Mouse (Mus musculus) liver, postnatal 0 days (tissue): Measurements from ENCODE around the gene Clcf1. TPM values are rescaled to one million over a fixed set of nuclear protein-coding genes. Genes with fewer than 3 reads are reported as not detected.

Source experiments
- ATAC-seq: fragments of 200-750 bp; cut with Nextera tagmentation; 2 replicates; pipeline ENCODE4 v1.8.0; 2017; ENCODE audit warnings: mild to moderate bottlenecking, moderate library complexity
- DNase-seq: peaks from one replicate; pipeline ENCODE4 v3.0.0-alpha.2; 2016
- H3K27ac ChIP-seq: fragments of 300-500 bp; sonication (generic); 2 replicates; pipeline ENCODE4 v1.5.1; 2014; ENCODE audit warnings: antibody characterized with exemption, moderate library complexity, mild to moderate bottlenecking, low read depth
- H3K27me3 ChIP-seq: fragments of 300-500 bp; sonication (generic); 2 replicates; pipeline ENCODE4 v1.6.1; 2014; ENCODE audit warnings: low read length, control low read depth, mixed read lengths; ENCODE audit not compliant: insufficient read depth
- H3K36me3 ChIP-seq: fragments of 300-500 bp; sonication (generic); replicated peaks from 2 replicates; pipeline ENCODE4 v1.6.1; 2014; ENCODE audit warnings: mild to moderate bottlenecking, control low read depth, low read length, moderate library complexity, mixed read lengths; ENCODE audit not compliant: insufficient read depth
- H3K4me1 ChIP-seq: fragments of 300-500 bp; sonication (generic); 2 replicates; pipeline ENCODE4 v1.6.1; 2014; ENCODE audit warnings: antibody characterized with exemption, mild to moderate bottlenecking, control low read depth; ENCODE audit not compliant: insufficient read depth
- H3K4me2 ChIP-seq: fragments of 300-500 bp; sonication (generic); 2 replicates; pipeline ENCODE4 v1.6.1; 2014; ENCODE audit warnings: low read depth, mild to moderate bottlenecking, low read length, moderate library complexity, mixed read lengths
- H3K4me3 ChIP-seq: fragments of 300-500 bp; sonication (generic); 2 replicates; pipeline ENCODE4 v1.5.1; 2014; ENCODE audit warnings: low read depth, low read length
- H3K9ac ChIP-seq: fragments of 300-500 bp; sonication (generic); replicated peaks from 2 replicates; pipeline ENCODE4 v1.6.1; 2014; ENCODE audit warnings: mild to moderate bottlenecking, moderate library complexity
- H3K9me3 ChIP-seq: fragments of 300-500 bp; sonication (generic); 2 replicates; pipeline ENCODE4 v1.6.1; 2016; ENCODE audit warnings: mild to moderate bottlenecking, control low read depth, low read length, mixed read lengths
- CTCF ChIP-seq: sonication (generic); IDR thresholded peaks from 2 replicates; pipeline ENCODE4 v1.5.1; 2016; ENCODE audit warnings: antibody characterized with exemption, low read depth
- EP300 ChIP-seq: IDR thresholded peaks from 2 replicates; pipeline ENCODE4 v1.6.1; 2016; ENCODE audit warnings: antibody characterized with exemption, low read depth, mild to moderate bottlenecking
- WGBS: fragments of 180-500 bp; shearing (Covaris S2); extraction: QIAGEN DNeasy Blood & Tissue Kit; methylation state at CpG from one replicate; pipeline ENCODE4 v1.1.7; 2014; ENCODE audit not compliant: insufficient replicate concordance; 5-methylcytosine and 5-hydroxymethylcytosine counted together
- microRNA-seq: library from miRNA; unstranded; fragments of <30 nt; microRNA quantifications from one replicate; pipeline ENCODE4, GENCODE M21; 2016
- polyA plus RNA-seq: library from polyadenylated mRNA; unstranded; fragments of >200 nt; fragmentation: Nextera tagmentation; extraction: Ambion mirVana; gene quantifications from 2 replicates; pipeline ENCODE4 v1.2.1, GENCODE M21; 2015

The Clcf1 gene
- polyA plus RNA-seq, 1 experiment from 2014 or later, result 1.1 TPM

GRCm38 (mm10) chr19:4263702-4264101, 49.7 kb downstream of the Clcf1 start:
- Histone ChIP-seq H3K27ac (no peak overlapping the region), H3K36me3 (no peaks in the 10 kb centered on the region), H3K4me3 (no peak overlapping the region), H3K9ac (no peak overlapping the region), H3K9me3 (no peaks in the 10 kb centered on the region), H3K27me3 (no peaks in the 10 kb centered on the region), H3K4me2 (no peak overlapping the region), H3K4me1 (peaks cover 18% of the 10 kb centered on the region)
- DNase-seq (no peak), ATAC-seq (no peak)
- TF ChIP-seq CTCF, result no peak
- no peak for TF ChIP-seq EP300
- WGBS, result 67% methylated on average over 14 of the region's 14 CpGs

- H3K9ac ChIP-seq, result no peak overlapping the region
- peaks cover 24% of the 10 kb centered on the region for H3K4me1 ChIP-seq
- ATAC-seq (no peak), DNase-seq (no peak)
- no peaks in the 10 kb centered on the region for H3K36me3 ChIP-seq
- 81% methylated on average over 6 of the region's 6 CpGs for WGBS
- no peak overlapping the region for H3K4me3 ChIP-seq
- H3K4me2 ChIP-seq, result no peak overlapping the region
- no peaks in the 10 kb centered on the region for H3K9me3 ChIP-seq
- TF ChIP-seq EP300 (no peak), CTCF (no peak)
- no peaks in the 10 kb centered on the region for H3K27me3 ChIP-seq
- no peak overlapping the region for H3K27ac ChIP-seq
Observed at GRCm38 (mm10) chr19:4264171-4264780, 50.2 kb downstream of the Clcf1 start.

- DNase-seq (peak; percentile 14), ATAC-seq (no peak)
- no peak overlapping the region for H3K4me2 ChIP-seq
- no peak overlapping the region for H3K27ac ChIP-seq
- H3K4me1 ChIP-seq, result peaks cover 25% of the 10 kb centered on the region
- no peak overlapping the region for H3K4me3 ChIP-seq
- no peaks in the 10 kb centered on the region for H3K27me3 ChIP-seq
- TF ChIP-seq CTCF (peak; percentile 26; the same call in 1 of the 2 replicates), EP300 (no peak)
- no peak overlapping the region for H3K9ac ChIP-seq
- H3K9me3 ChIP-seq, result no peaks in the 10 kb centered on the region
- WGBS, result 65% methylated on average over 4 of the region's 4 CpGs
- no peaks in the 10 kb centered on the region for H3K36me3 ChIP-seq
Observed at GRCm38 (mm10) chr19:4265956-4266355, 51.9 kb downstream of the Clcf1 start.

- peak; percentile 93 for ATAC-seq
- TF ChIP-seq EP300, result no peak
- no peak for TF ChIP-seq CTCF
- H3K4me3 ChIP-seq, result peak within 1 kb of the TSS; percentile 56
- H3K9ac ChIP-seq, result peak within 1 kb of the TSS; percentile 68
- H3K27ac ChIP-seq, result no peak within 1 kb of the TSS
- H3K36me3 ChIP-seq, result no peaks in the 10 kb centered on the region
- H3K4me1 ChIP-seq, result peaks cover 11% of the 10 kb centered on the region
- peak within 1 kb of the TSS; percentile 82 for H3K4me2 ChIP-seq
- peak; percentile 83 for DNase-seq
- WGBS, result 12% methylated on average over 46 of the region's 46 CpGs
- no peaks in the 10 kb centered on the region for H3K9me3 ChIP-seq
- no peaks in the 10 kb centered on the region for H3K27me3 ChIP-seq
Observed at GRCm38 (mm10) chr19:4268566-4269361, 54.7 kb downstream of the Clcf1 start, which contains the start of gene Ssh3. Gene Ssh3, minus strand, starts transcription at chr19:4269180.

GRCm38 (mm10) chr19:4270187-4270586, 56.1 kb downstream of the Clcf1 start:
- no peak overlapping the region for H3K4me3 ChIP-seq
- H3K9ac ChIP-seq, result no peak overlapping the region
- no peaks in the 10 kb centered on the region for H3K9me3 ChIP-seq
- WGBS, result 72% methylated on average over 6 of the region's 6 CpGs
- ATAC-seq (no peak), DNase-seq (no peak)
- H3K36me3 ChIP-seq, result no peaks in the 10 kb centered on the region
- peaks cover 11% of the 10 kb centered on the region for H3K4me1 ChIP-seq
- TF ChIP-seq EP300, result no peak
- no peak for TF ChIP-seq CTCF
- no peaks in the 10 kb centered on the region for H3K27me3 ChIP-seq
- no peak overlapping the region for H3K4me2 ChIP-seq
- no peak overlapping the region for H3K27ac ChIP-seq

GRCm38 (mm10) chr19:4270972-4271371, 56.9 kb downstream of the Clcf1 start:
- WGBS, result 88% methylated on average over 11 of the region's 11 CpGs
- ATAC-seq (no peak), DNase-seq (no peak)
- Histone ChIP-seq H3K36me3 (no peaks in the 10 kb centered on the region), H3K4me1 (peaks cover 11% of the 10 kb centered on the region), H3K9ac (no peak overlapping the region), H3K4me3 (no peak overlapping the region), H3K27me3 (no peaks in the 10 kb centered on the region), H3K4me2 (no peak overlapping the region), H3K27ac (no peak overlapping the region), H3K9me3 (no peaks in the 10 kb centered on the region; the same call in 1 of the 2 replicates)
- TF ChIP-seq EP300 (no peak), CTCF (no peak)

Small RNA genes lying within 50 kb of the gene (microRNA-seq; reads per million reads assigned to microRNA genes)
- not detected for gene Gm26115
- not detected for gene Mir6985

Other genes starting within 250 kb of the Clcf1 start
- 0.09 and 0.11 TPM in 2 replicates for gene Aldh3b2, start 241.9 kb upstream of the Clcf1 start, polyA plus RNA-seq
- gene Acy3, start 227.7 kb upstream of the Clcf1 start, polyA plus RNA-seq, result 19.3 and 22.0 TPM in 2 replicates
- gene Tbx10, start 221.5 kb upstream of the Clcf1 start, polyA plus RNA-seq, result not detected in 2 replicates
- 22.0 and 23.0 TPM in 2 replicates for gene Nudt8, start 213.7 kb upstream of the Clcf1 start, polyA plus RNA-seq
- 0.26 and 0.49 TPM in 2 replicates for gene Gm49405, start 213.6 kb upstream of the Clcf1 start, polyA plus RNA-seq
- gene Doc2g, start 210.9 kb upstream of the Clcf1 start, polyA plus RNA-seq, result 0.36 and 0.74 TPM in 2 replicates
- gene Ndufv1, start 201.4 kb upstream of the Clcf1 start, polyA plus RNA-seq, result 171 and 172 TPM in 2 replicates
- gene Gstp1, start 176.3 kb upstream of the Clcf1 start, polyA plus RNA-seq, result 428 and 442 TPM in 2 replicates
- gene Gstp2, start 168.2 kb upstream of the Clcf1 start, polyA plus RNA-seq, result 5.8 and 6.4 TPM in 2 replicates
- gene Gstp3, start 154.7 kb upstream of the Clcf1 start, polyA plus RNA-seq, result 64.5 and 67.3 TPM in 2 replicates
- gene Cabp2, start 132.7 kb upstream of the Clcf1 start, polyA plus RNA-seq, result 0.38 and 0.43 TPM in 2 replicates
- gene Cdk2ap2, start 117.1 kb upstream of the Clcf1 start, polyA plus RNA-seq, result 91.2 and 91.9 TPM in 2 replicates
- 6.6 and 7.4 TPM in 2 replicates for gene Pitpnm1, start 114.2 kb upstream of the Clcf1 start, polyA plus RNA-seq
- 23.1 and 26.8 TPM in 2 replicates for gene Aip, start 88.4 kb upstream of the Clcf1 start, polyA plus RNA-seq
- gene Gpr152, start 74.5 kb upstream of the Clcf1 start, polyA plus RNA-seq, result not detected in 2 replicates
- gene Cabp4, start 70.2 kb upstream of the Clcf1 start, polyA plus RNA-seq, result 0.11 and 0.15 TPM in 2 replicates
- 63.0 and 64.4 TPM in 2 replicates for gene Coro1b, start 65.6 kb upstream of the Clcf1 start, polyA plus RNA-seq
- gene Ptprcap, start 60.6 kb upstream of the Clcf1 start, polyA plus RNA-seq, result 35.7 and 35.8 TPM in 2 replicates
- gene Rps6kb2, start 50.9 kb upstream of the Clcf1 start, polyA plus RNA-seq, result 22.1 and 23.0 TPM in 2 replicates
- 0.73 and 0.90 TPM in 2 replicates for gene Carns1, start 38.8 kb upstream of the Clcf1 start, polyA plus RNA-seq
- gene Tbc1d10c, start 23.0 kb upstream of the Clcf1 start, polyA plus RNA-seq, result 8.4 and 9.9 TPM in 2 replicates
- gene Ppp1ca, start 22.2 kb upstream of the Clcf1 start, polyA plus RNA-seq, result 269 and 284 TPM in 2 replicates
- gene Rad9a, start 12.6 kb upstream of the Clcf1 start, polyA plus RNA-seq, result 8.0 and 9.0 TPM in 2 replicates
- not detected in 2 replicates for gene AC109138.7, start 119 bp downstream of the Clcf1 start, polyA plus RNA-seq
- 28.5 and 31.1 TPM in 2 replicates for gene Pold4, start 17.7 kb downstream of the Clcf1 start, polyA plus RNA-seq
- gene Ssh3, start 54.9 kb downstream of the Clcf1 start, polyA plus RNA-seq, result 3.3 and 3.4 TPM in 2 replicates
- 0.54 and 0.92 TPM in 2 replicates for gene Ankrd13d, start 68.9 kb downstream of the Clcf1 start, polyA plus RNA-seq
- 11.9 and 14.8 TPM in 2 replicates for gene Grk2, start 92.0 kb downstream of the Clcf1 start, polyA plus RNA-seq
- gene Kdm2a, start 184.0 kb downstream of the Clcf1 start, polyA plus RNA-seq, result 7.8 and 8.5 TPM in 2 replicates
- gene Rhod, start 225.2 kb downstream of the Clcf1 start, polyA plus RNA-seq, result 14.8 and 19.0 TPM in 2 replicates